Mouse (Mus musculus): ENCODE measurements around the gene Aph1c.

- TF ChIP-seq CTCF (IDR thresholded peaks at IDR 0.05; ENCODE audit: extremely low read depth, insufficient read length, insufficient replicate concordance, low read depth, low read length) (no peak), POLR2A (IDR thresholded peaks at IDR 0.05; ENCODE audit: low read depth, low read length) (no peak)
Observed at GRCm38 (mm10) chr9:66881858-66882257, 47.3 kb upstream of the Aph1c start.

Measured in small intestine, adult 2 months (tissue).